Mouse (Mus musculus): Measurements from ENCODE around the gene Rex1bd.

Gene Rex1bd

DNA sequence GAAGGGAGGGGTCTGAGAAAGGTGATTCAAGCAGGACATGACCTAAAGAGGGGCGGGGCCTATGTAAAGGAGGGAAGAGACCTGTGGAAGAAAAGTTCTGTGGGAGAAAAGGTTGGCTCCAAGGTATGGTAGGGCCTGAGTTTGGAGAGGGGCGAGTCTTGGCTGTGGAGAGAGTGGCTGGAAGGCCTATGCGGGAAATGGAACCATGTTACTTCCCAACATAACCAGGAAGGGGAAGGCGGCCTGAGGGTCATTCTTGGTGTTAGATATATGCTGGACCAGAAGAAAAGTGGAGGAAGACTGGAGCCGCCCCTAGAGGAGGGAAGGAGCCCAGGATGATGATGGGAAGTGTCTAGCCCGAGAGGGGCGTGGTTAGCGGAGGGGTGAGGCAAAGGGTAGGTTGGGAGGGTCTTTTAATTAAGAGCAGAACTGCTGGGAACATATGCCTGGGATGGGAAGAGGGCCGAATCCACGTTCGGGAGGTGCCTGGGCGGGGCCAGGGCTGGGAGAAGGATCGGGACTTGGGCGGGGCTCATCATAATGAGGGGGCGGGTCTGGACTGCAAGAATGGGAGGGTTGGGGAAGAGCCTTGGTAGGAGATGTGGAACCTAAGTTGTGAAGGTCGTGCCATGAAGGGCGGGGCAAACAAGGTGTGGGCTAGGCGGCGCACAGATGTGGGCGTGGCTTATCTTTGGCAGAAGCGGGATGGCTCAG is 29.1 kb downstream of the Rex1bd start:
- peak; percentile 67 for DNase-seq (ENCODE audit: low spot score)

DNA sequence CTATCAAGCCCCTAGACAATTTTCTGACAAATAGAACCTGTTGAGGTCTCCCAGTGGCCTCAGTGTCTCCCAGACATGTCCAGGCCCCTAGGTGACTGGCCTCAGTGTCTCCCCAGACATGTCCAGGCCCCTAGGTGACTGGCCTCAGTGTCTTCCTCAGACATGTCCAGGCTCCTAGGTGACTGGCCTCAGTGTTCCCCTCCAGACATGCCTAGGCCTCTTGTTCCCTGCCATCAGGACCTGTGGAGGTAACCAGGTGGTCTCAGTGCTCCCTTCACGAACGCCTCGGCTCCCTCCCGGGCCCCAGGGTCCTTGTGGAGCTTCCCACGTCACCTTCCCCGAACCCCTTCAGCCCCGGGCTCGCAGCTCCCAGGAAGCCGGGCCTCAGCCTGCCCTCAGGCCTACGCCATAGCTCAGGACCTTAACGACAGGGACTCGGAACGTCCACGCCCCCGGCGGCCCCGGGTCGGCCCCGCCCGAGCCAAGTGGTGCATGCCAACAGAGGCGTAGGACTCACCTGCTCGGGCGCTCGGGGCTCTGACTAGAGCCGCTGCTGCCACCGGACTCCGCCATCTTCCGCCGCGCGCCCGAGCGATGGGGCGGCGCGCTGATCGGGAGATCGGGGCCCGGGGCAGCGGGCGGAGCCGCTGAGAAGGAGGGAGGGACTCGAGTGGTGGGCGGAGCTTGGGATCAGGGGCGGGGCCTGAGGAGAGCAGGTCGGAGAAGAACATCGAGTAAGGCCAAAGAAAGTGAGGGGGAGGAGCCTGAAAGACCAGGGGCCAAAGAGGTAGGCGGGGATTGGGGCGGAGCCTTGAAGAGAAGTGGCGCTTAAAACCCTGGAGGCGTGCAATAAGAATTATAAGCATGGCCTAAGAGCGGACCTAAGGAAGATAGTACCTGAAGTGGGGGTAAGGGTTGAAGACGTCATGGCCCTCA is 30.0 kb downstream of the Rex1bd start, which contains the start of gene Klhl26:
TSS of gene Klhl26 (minus strand) at position 636 of the 936 bp plus-strand sequence.
- peak; percentile 95 for DNase-seq (ENCODE audit: low spot score)

DNA sequence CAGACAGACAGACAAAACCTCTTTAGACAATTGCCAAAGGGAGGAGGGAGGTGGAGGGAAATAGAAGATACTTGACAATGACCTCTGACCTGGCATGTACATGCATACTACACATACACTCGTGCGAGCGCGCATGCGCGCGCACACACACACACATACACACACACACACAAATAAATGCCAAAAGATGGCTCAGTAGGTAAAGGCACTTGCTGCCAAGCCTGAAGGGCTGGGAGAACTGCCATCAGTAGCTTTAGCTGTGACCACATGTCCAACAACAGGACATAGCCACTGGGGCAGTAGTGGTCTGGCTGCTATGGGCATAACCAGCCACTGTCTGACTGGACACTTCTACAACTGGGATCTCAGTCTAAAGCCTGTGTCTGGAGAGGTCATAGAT is 34.7 kb downstream of the Rex1bd start:
- no peak for DNase-seq (ENCODE audit: low spot score)

DNA sequence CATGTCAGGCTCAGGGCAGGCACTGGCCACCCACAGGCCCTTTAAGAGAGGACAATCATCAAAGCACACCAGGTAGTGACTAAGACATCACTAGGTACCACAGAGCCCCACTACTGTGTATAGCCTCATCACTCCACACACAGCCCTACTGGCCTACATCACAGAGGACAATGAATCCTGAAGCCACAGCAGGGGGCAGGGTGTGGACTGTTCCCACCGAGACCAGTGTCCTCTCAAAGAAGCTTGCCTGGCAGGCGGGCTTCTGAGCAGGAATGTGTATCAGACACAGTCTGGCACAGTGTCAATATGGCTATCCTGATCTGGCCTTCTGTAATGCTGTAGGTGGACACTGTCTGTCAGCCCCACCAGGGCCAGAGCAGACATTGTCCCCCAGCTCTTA is 36.6 kb downstream of the Rex1bd start:
- no peak for DNase-seq (ENCODE audit: low spot score)

DNA sequence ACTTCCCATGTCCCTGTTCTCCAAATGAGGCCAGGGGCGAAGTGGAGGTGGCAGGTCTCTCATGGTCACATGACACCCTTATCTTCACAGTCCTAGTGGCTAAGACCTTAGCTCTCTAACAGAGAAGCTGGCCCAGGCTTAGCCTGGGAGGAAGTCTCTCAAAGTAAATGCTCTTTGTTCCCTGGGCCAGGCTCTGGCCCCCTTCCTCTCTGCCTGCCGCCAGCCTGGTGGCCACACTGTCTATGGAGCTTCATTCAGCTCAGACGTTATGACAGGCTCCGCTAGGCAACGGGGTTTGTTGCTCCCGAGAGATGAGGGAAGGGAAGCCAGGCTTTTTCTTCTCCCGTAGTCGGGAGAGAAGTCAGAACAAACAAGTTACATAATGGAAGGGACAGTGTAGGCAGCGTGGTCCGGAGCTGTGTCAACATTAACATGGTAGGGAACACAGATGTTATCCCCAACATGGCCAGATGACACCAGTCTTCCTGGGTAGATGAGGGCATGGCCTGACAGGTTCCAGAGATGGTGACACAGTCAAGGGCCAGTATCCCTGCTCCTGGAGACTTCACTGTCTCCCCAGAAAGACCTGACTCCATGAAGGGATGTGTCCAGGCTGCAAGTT is 37.1 kb downstream of the Rex1bd start:
- DNase-seq (ENCODE audit: low spot score) = no peak

DNA sequence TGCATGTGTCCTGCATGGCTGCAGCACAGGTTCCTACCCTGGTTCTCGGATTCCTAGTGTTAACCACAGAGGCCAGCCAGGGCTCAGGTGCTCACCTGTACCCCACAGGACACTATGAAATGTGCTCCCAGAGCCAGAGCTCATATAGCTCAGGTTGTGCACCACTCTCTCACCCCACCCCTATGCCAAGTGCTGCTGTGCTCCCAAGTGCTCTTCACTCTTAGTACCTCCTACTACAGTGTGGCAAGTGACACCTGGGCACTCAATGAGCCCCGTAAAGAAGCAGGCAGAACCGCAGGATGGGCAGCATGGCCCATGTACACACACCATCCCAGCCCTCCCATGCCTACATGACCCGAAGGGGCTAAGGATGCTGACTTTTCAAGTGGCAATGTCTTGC is 37.8 kb downstream of the Rex1bd start:
- no peak for DNase-seq (ENCODE audit: low spot score)

DNA sequence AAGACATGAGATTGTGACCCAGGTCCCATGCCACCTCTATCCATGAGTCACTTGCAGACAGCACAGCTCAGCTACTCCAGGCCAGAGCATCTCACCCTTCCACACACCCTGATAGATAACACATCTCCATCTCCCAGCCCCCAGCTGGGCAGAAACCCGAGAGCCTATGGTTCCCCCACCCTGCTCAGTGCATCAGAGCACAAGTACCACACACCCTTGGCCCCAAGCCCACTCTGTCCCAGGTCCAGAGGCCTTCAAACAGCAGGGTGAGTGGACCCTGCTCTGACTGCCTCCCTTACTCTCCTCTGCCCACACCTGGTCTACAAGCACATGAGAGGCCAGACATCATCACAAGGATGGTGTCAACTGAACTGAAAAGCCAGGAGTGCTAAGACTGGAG is 38.6 kb downstream of the Rex1bd start:
- no peak for DNase-seq (ENCODE audit: low spot score)

DNA sequence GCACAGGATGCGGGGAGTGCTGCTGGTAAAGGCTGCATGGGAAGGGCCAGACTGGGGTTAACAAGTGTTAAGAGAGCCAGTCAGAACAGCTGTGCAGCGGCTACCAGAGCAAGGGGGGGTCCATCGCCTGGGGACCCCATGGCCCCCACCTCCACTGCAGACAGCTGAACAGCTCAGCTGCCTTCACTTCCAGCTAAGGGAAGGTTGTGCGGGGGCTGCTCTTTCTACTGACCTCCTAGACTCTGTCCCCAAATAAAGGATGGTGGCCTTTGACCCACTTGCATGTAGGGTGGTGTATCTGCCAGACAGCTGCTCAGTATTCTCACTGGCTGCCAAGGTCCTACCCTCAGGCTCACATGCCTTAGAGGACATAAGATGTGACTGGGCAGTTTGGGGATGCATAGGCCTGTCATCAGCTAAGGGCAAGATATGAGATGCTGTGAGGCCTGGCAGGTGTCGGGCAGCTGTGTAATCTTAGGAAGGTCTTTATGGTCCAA is 39.3 kb downstream of the Rex1bd start:
- no peak for DNase-seq (ENCODE audit: low spot score)

DNA sequence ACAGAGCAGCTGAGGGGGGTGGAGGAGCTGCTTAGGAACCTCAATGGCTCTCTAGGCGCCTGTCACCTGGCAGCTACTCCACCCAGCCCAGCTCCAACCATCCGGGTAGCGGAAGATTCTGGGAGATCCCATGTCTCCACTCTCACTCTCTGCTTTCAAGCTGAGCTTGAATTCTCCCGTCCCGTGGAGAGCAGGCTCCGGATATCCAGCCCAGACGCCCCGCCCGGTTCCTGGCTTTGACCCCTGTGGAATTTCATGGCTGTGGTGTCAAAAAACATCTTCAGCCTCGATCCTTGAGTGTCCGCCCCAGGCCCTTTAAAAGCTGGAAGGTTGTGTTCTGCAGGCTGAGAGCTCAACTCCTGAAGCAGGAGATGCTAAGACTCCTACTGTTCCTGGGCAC is 39.8 kb downstream of the Rex1bd start:
- DNase-seq (ENCODE audit: low spot score) = no peak

DNA sequence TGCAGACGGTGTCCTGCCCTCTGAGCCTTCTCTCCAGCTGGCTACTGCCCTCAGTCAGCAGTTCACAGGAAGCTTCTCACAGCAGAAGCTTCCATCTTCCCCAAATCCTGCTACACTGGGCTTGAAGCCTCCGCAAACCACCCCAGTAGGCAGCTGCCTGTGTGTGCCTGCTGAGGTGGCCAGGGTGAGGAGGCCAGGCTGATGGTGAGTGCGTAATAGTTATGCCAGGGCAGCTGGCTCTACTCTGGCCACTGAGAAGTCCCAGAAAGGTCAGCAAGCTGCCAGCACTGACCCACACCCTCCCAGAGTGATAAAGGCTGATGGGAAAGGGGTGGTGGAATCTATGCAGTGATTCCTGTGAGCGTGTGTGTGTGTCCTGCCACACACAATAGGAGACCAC is 40.2 kb downstream of the Rex1bd start:
- no peak for DNase-seq (ENCODE audit: low spot score)

DNA sequence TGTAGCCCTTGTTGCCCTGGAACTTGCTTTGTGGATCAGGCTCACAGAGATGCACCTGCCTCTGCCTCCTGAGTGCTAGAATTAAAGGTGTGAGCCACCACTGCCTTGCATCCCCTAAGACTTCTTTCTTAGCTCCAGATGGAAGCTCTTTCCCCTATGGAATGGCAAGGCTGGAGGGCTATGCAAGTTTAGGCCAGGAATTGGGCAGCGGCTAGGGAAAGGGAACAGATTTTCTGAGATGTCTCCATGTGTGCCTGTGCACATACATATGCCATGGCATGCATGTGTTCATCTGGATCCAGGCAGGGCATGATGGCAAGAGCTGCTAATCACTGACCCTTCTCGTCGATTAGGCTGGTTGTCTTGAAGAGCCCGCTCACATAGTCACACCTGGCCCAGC is 40.9 kb downstream of the Rex1bd start:
- DNase-seq (ENCODE audit: low spot score) = no peak

DNA sequence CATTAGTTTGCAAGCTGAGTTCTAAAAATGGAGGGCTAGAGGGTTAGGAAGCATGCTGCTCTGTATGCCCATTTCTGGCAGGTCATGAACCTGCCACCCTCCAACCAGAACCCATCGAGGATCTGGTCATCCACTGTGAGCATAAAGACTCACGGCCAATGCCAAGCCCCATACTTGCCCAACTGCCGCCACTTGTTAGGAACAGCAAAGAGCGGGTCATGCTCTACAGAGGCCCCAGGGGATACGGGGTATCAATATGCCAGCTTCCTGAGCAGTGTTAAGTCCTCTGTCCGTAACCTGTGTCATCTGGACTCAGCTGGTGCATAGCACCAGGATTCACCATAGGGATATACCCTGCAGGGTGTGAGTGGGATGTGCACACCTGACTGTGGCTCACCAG is 42.4 kb downstream of the Rex1bd start:
- DNase-seq (ENCODE audit: low spot score) = no peak

DNA sequence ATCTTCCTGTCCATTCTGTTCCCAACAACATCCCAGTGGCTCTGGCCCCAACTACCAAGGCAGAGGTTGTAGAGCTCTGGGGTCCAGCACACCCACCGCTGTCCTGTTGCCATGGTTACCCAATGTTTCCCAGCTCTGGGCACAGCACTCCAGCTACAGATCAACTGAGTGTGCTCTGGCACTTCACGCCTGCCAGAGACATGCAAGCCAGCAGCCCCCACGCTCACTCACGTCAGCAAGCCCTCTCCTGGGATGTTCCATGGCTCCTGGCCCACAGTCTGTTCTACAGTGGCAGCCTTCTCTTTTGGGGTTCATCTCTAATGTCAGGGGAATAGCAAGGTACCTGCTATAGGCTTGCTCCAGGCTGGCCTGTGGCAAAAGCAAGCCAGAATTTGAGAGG is 43.2 kb downstream of the Rex1bd start:
- DNase-seq (ENCODE audit: low spot score) = no peak

DNA sequence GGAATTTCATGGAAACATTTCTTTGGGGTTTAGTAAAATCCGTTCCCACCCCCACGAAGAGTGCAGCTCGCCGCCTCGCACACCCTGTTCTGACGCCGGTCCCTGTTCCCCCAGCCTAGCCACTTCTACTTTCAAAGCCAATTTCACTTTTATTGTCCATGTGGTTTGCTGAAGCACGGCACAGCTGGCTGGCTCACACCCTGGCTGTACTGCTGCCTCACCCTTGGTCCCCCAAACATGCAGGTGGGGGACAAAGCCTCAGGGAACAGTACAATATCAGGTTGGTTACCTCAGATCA is 44.1 kb downstream of the Rex1bd start:
- no peak for DNase-seq (ENCODE audit: low spot score)

DNA sequence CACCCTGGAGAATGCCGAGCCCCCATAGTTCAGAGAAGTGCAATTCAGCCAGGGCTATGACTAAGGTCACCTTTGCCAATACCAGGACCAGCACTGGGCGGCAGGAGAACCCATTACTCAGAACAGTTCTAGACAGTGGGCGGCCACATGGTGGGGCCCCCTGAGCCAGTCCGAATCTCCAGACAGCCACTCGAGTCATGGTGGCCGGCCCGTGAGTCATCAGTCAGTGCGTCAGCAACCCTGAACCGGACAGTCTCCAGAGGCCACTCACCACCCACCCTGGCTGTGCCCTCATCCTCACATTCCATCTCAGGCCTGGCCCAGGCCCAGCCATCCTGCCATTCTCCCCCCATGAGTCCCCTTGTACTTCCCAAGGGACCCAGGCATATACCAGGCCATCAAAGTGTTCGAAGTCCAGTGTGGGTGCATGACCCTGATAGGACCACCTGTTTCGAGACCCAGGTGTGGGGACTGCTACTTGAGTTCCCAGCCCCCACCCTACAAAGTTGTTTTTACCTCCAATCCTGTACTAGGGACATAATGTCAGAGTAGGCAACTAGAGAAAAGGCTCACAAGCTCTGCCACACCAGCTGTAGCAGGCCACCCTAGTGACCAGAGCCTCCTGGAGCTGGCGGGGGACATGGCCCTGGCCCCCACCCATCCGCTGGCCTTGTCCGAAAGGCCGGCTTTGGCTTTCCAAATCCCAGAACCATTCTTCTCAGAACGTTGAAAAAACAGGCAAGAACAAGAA is 44.6 kb downstream of the Rex1bd start:
- no peak for DNase-seq (ENCODE audit: low spot score)

DNA sequence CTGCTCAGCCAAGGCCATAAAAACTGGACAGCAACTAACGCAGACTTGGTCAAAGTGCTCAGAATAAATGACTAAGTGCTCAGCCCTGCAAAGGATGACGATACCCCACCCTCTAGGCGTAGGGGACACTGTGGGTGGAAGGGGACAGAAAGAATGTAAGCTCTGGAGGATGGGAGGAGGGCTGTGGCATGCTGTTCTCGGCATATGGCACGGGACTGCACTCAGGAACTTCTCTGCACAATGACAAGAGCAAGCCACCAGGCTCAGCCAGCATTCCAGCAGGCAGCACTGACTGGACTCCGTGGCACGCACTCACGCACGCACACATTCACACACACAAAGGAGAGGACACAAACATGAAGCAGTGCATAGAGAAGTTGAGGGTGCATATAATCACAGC is 45.9 kb downstream of the Rex1bd start:
- no peak for DNase-seq (ENCODE audit: low spot score)

DNA sequence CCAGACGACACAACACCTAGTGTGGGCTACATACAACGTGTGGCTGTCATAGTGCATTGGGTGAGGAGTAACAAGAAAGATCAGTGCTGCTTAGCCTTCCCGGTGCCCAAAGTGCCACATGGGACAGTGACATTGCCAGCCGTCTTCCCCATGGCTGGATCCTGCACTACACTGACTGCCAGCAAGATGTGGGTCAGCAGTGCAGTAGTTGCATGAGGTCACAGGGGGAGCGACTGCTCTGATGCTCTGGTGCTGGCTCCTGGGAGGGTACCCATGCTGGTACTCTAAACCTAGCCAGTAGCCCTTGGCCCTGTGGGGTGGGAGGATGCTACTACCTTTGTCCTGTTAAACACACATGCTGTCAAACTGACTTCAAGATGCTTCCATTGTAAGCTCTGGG is 46.4 kb downstream of the Rex1bd start:
- no peak for DNase-seq (ENCODE audit: low spot score)

DNA sequence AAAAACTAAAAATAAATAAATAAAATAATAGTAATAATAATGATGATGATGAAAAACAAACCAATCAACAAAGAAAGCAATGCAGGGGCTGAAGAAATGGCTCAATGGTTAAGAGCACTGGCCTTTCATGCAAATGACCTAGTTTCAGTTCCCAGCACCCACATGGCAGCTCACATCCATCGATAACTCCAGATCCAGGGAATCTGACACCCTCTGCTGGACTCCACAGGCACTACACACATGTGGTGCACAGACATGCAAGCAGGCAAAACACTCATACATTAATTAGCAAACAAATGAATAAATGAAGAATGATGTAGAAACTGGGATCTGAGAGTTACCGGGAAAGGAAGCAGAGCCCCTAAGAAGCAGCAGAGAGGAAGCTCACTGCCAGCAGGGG is 46.9 kb downstream of the Rex1bd start:
- no peak for DNase-seq (ENCODE audit: low spot score)

DNA sequence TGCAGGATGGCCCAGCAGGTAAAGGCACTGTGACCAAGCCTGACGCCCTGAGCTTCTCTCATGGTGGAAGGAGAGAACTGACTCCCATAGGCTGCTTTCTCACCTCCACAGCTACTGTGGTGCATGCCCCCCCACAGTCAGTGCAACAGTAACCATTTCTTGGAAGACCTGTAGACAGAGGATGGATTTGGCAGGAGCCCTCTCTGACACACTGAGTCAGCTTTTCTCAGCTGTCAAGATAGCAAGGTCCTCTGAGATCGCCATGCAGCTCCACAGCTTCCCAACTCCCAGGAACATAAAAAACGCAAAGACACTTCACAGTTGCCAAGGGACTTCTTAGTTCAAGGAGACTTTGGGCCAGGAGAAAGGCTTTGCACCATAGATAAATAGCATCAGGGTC is 48.1 kb downstream of the Rex1bd start:
- DNase-seq (ENCODE audit: low spot score) = no peak

DNA sequence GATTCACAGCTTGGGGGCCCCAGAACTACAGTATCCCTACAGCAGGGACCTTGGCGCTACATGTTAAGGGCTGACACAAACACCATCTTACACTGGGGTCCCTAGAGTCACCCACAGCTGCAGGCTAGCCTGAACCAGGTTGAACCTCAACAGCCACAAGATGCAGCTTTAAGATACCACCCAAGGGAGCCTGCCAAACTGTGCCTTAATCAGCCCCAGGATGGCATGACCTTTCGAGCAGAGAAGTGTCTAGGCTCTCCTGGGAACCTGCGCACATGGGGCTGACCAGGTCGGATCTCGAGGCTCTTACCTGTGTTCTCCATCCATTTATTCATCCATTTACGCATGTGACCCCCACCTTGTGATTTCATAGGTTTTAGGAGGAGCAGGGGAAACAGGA is 48.7 kb downstream of the Rex1bd start:
- DNase-seq (ENCODE audit: low spot score) = no peak

DNA sequence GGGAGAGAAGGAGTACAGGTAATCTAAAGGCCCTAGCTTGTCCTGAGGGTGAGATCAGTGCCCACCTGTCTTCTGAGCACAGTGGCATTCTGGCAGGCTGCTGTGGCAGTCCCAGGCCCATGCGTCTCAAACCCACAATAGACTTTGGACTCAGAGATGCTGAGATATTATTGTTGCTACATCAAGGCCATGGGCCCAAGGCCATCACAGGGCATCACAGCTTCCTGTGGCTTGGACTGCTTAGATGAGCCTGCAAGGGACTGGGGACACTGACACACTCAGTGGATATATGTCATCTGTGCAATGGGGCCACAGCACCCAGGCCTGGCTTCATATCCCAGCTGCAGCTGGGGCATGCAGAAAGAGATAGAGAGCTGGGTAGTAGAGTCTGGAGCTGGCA is 49.6 kb downstream of the Rex1bd start:
- no peak for DNase-seq (ENCODE audit: low spot score)
